Mouse (Mus musculus): Measurements from ENCODE around the gene Ms4a4d. TPM values are rescaled to one million over a fixed set of nuclear protein-coding genes. Genes with fewer than 3 reads are reported as not detected.
A peak's percentile ranks its signal among the peaks of the same experiment; 100 is the strongest.
"Not testable (repeated sequence)": the region's sequence is repeated elsewhere in the genome, so short reads cannot be mapped to it uniquely, and the experiment has no call there.

Gene Ms4a4d
- total RNA-seq, 2 experiments from 2014 or later, result 4.0 to 4.6 TPM

GRCm38 (mm10) chr19:11547911-11548310, 11.3 kb downstream of the Ms4a4d start:
- intact Hi-C loops (cut with DNase I), result loop anchor here (2.0 kb wide), 1 partner anchor 47 kb away; no protein-coding TSS in a partner anchor
- no peak for DNase-seq

- DNase-seq, result no peak
Observed at GRCm38 (mm10) chr19:11554726-11555125, 18.1 kb downstream of the Ms4a4d start.

GRCm38 (mm10) chr19:11559560-11559959, 23.0 kb downstream of the Ms4a4d start:
- DNase-seq; intact Hi-C loops (cut with DNase I): not testable (repeated sequence)

More at GRCm38 (mm10) chr19:11554726-11555125, 18.1 kb downstream of the Ms4a4d start:
- intact Hi-C loops (cut with DNase I), result no loop called here

- no peak for DNase-seq
- intact Hi-C loops (cut with DNase I), result no loop called here
Observed at GRCm38 (mm10) chr19:11574965-11575364, 38.4 kb downstream of the Ms4a4d start.

GRCm38 (mm10) chr19:11589205-11589604, 52.6 kb downstream of the Ms4a4d start:
- intact Hi-C loops (cut with DNase I), result no loop called here
- no peak for DNase-seq

GRCm38 (mm10) chr19:11589891-11590449, 53.4 kb downstream of the Ms4a4d start:
- intact Hi-C loops (cut with DNase I), result no loop called here
- DNase-seq, result no peak

- intact Hi-C loops (cut with DNase I), result loop anchor here (10.0 kb wide), 1 partner anchor 247 kb away; no protein-coding TSS in a partner anchor
- no peak for DNase-seq
Observed at GRCm38 (mm10) chr19:11601349-11601748, 64.7 kb downstream of the Ms4a4d start.

GRCm38 (mm10) chr19:11602026-11602425, 65.4 kb downstream of the Ms4a4d start:
- peak in 1 of 2 experiments; percentile 8 for DNase-seq
- intact Hi-C loops (cut with DNase I), result loop anchor here (10.0 kb wide), 1 partner anchor 247 kb away; no protein-coding TSS in a partner anchor

- intact Hi-C loops (cut with DNase I), result loop anchor here (10.0 kb wide), 1 partner anchor 250 kb away; no protein-coding TSS in a partner anchor
Observed at GRCm38 (mm10) chr19:11604603-11605002, 68.0 kb downstream of the Ms4a4d start, which contains the start of gene Ms4a6d. Gene Ms4a6d (minus strand): TSS chr19:11604849.

More at GRCm38 (mm10) chr19:11604603-11605002, 68.0 kb downstream of the Ms4a4d start, which contains the start of gene Ms4a6d:
- DNase-seq, result no peak

Other genes starting within 250 kb of the Ms4a4d start
- gene Ms4a14, start 222.3 kb upstream of the Ms4a4d start, total RNA-seq (2021), result under 1 TPM in 1 of 2 experiments, not detected in 1; 0.05 TPM
- gene Ms4a7, start 200.7 kb upstream of the Ms4a4d start, total RNA-seq (2021), result under 1 TPM; 0.25 to 0.33 TPM
- 1 to 10 TPM; 2.0 to 3.5 TPM for gene Ms4a4a, start 161.3 kb upstream of the Ms4a4d start, total RNA-seq (2021)
- gene Ms4a4c, start 132.0 kb upstream of the Ms4a4d start, total RNA-seq (2021), result under 1 TPM in 1 of 2 experiments, not detected in 1; 0.35 TPM
- gene Ms4a4b, start 93.2 kb upstream of the Ms4a4d start, total RNA-seq (2021), result not detected
- 1 to 10 TPM; 1.3 to 2.3 TPM for gene Ms4a6c, start 67.4 kb upstream of the Ms4a4d start, total RNA-seq (2021)
- gene Gm8369, start 50.9 kb upstream of the Ms4a4d start, total RNA-seq (2021), result under 1 TPM in 1 of 2 experiments, not detected in 1; 0.39 TPM
- gene Ms4a6b, start 20.3 kb upstream of the Ms4a4d start, total RNA-seq (2021), result 1 to 10 TPM; 1.8 to 2.2 TPM
- gene Ms4a6d, start 68.0 kb downstream of the Ms4a4d start, total RNA-seq (2021), result 1 to 10 TPM in 1 of 2 experiments, under 1 TPM in 1; 0.84 to 1.4 TPM
- under 1 TPM in 1 of 2 experiments, not detected in 1; 0.32 TPM for gene Ms4a2, start 86.9 kb downstream of the Ms4a4d start, total RNA-seq (2021)
- not detected for gene Ms4a3, start 104.0 kb downstream of the Ms4a4d start, total RNA-seq (2021)
- not detected for gene Oosp2, start 123.8 kb downstream of the Ms4a4d start, total RNA-seq (2021)
- gene Oosp1, start 154.3 kb downstream of the Ms4a4d start, total RNA-seq (2021), result not detected
- not detected for gene Oosp3, start 160.3 kb downstream of the Ms4a4d start, total RNA-seq (2021)
- gene Gif, start 210.8 kb downstream of the Ms4a4d start, total RNA-seq (2021), result not detected
- 10 to 100 TPM; 53.3 to 55.3 TPM for gene Mrpl16, start 233.6 kb downstream of the Ms4a4d start, total RNA-seq (2021)

Data from gastrocnemius, postnatal 36 days (tissue).